Mouse (Mus musculus) hindbrain, embryonic 15.5 days (tissue): ENCODE measurements at regions not wholly inside any gene's neighbourhood (a gene's known extent, or its start where the extent isn't known, plus 50 kb on each side); places are given as distances from the start of the nearest gene placed in this dataset.

Source experiments
- ATAC-seq: fragments of 200-750 bp; cut with Nextera tagmentation; 2 replicates; pipeline ENCODE4 v1.8.0; 2017; ENCODE audit warnings: low read depth, moderate number of reproducible peaks, moderate TSS enrichment; ENCODE audit not compliant: low FRiP score
- H3K27ac ChIP-seq: fragments of 300-500 bp; sonication (generic); replicated peaks from 2 replicates; pipeline ENCODE4 v1.5.1; 2015; ENCODE audit warnings: mild to moderate bottlenecking, inconsistent platforms
- H3K27me3 ChIP-seq: fragments of 300-500 bp; sonication (generic); 2 replicates; pipeline ENCODE4 v1.6.1; 2015; ENCODE audit warnings: control low read depth, inconsistent platforms
- H3K36me3 ChIP-seq: fragments of 300-500 bp; sonication (generic); 2 replicates; pipeline ENCODE4 v1.6.1; 2015; ENCODE audit warnings: control low read depth, inconsistent platforms
- H3K4me1 ChIP-seq: fragments of 300-500 bp; sonication (generic); replicated peaks from 2 replicates; pipeline ENCODE4 v1.6.1; 2015; ENCODE audit warnings: control low read depth, inconsistent platforms
- H3K4me2 ChIP-seq: fragments of 300-500 bp; sonication (generic); 2 replicates; pipeline ENCODE4 v1.6.1; 2015; ENCODE audit warnings: moderate library complexity, mild to moderate bottlenecking, inconsistent platforms
- H3K4me3 ChIP-seq: fragments of 300-500 bp; sonication (generic); 2 replicates; pipeline ENCODE4 v1.5.1; 2015; ENCODE audit warnings: mild to moderate bottlenecking, inconsistent platforms
- H3K9ac ChIP-seq: fragments of 300-500 bp; sonication (generic); 2 replicates; pipeline ENCODE4 v1.6.1; 2015; ENCODE audit warnings: inconsistent platforms
- H3K9me3 ChIP-seq: fragments of 300-500 bp; sonication (generic); 2 replicates; pipeline ENCODE4 v1.6.1; 2016; ENCODE audit warnings: control low read depth, inconsistent platforms
- WGBS: fragments of 180-500 bp; shearing (Covaris S2); methylation state at CpG from one replicate; pipeline ENCODE4 v1.1.7; 2015; 5-methylcytosine and 5-hydroxymethylcytosine counted together

- ATAC-seq: no peak
- H3K9ac ChIP-seq: no peak overlapping the region
- no peaks in the 10 kb centered on the region for H3K9me3 ChIP-seq
- H3K36me3 ChIP-seq: no peaks in the 10 kb centered on the region
- H3K27ac ChIP-seq: no peak overlapping the region
- no peaks in the 10 kb centered on the region for H3K4me1 ChIP-seq
- H3K4me3 ChIP-seq: no peak overlapping the region
- H3K27me3 ChIP-seq: no peaks in the 10 kb centered on the region
- H3K4me2 ChIP-seq: no peak overlapping the region
- 60% methylated on average over 10 of the region's 10 CpGs for WGBS
Observed at GRCm38 (mm10) chr3:143631183-143631582, 573.8 kb downstream of the Lmo4 start.

- Histone ChIP-seq H3K9me3 (no peaks in the 10 kb centered on the region), H3K4me3 (no peak overlapping the region), H3K27ac (no peak overlapping the region), H3K9ac (no peak overlapping the region), H3K4me1 (no peaks in the 10 kb centered on the region), H3K4me2 (no peak overlapping the region), H3K27me3 (no peaks in the 10 kb centered on the region), H3K36me3 (no peaks in the 10 kb centered on the region)
- ATAC-seq: no peak
- WGBS: 88% methylated on average over 3 of the region's 3 CpGs
Observed at GRCm38 (mm10) chr3:143624906-143625305, 580.1 kb downstream of the Lmo4 start.

GRCm38 (mm10) chr3:143622275-143622674 lies 582.7 kb downstream of the Lmo4 start:
- ATAC-seq: no peak
- Histone ChIP-seq H3K9ac (no peak overlapping the region), H3K27me3 (no peaks in the 10 kb centered on the region), H3K27ac (no peak overlapping the region), H3K4me2 (no peak overlapping the region), H3K9me3 (no peaks in the 10 kb centered on the region), H3K4me3 (no peak overlapping the region), H3K36me3 (no peaks in the 10 kb centered on the region), H3K4me1 (no peaks in the 10 kb centered on the region)
- WGBS: 83% methylated on average over 3 of the region's 3 CpGs

- no peak overlapping the region for H3K9ac ChIP-seq
- H3K4me2 ChIP-seq: no peak overlapping the region
- H3K27ac ChIP-seq: no peak overlapping the region
- H3K9me3 ChIP-seq: no peaks in the 10 kb centered on the region
- WGBS: 86% methylated on average over 1 of the region's 1 CpGs
- ATAC-seq: no peak
- H3K27me3 ChIP-seq: no peaks in the 10 kb centered on the region
- H3K4me1 ChIP-seq: no peaks in the 10 kb centered on the region
- no peaks in the 10 kb centered on the region for H3K36me3 ChIP-seq
- H3K4me3 ChIP-seq: no peak overlapping the region
Observed at GRCm38 (mm10) chr3:143619125-143619524, 585.9 kb downstream of the Lmo4 start.

- Histone ChIP-seq H3K27me3 (no peaks in the 10 kb centered on the region), H3K27ac (no peak overlapping the region)
- 58% methylated on average over 5 of the region's 5 CpGs for WGBS
Observed at GRCm38 (mm10) chr3:143614895-143615294, 590.1 kb downstream of the Lmo4 start.

GRCm38 (mm10) chr3:143614004-143614403 lies 591.0 kb downstream of the Lmo4 start:
- Histone ChIP-seq H3K27me3 (no peaks in the 10 kb centered on the region), H3K9me3 (no peaks in the 10 kb centered on the region), H3K9ac (no peak overlapping the region), H3K4me3 (no peak overlapping the region), H3K4me2 (no peak overlapping the region), H3K4me1 (no peaks in the 10 kb centered on the region), H3K27ac (no peak overlapping the region), H3K36me3 (no peaks in the 10 kb centered on the region)
- ATAC-seq: no peak
- WGBS: 87% methylated on average over 3 of the region's 3 CpGs

More at GRCm38 (mm10) chr3:143614895-143615294, 590.1 kb downstream of the Lmo4 start:
- Histone ChIP-seq H3K4me2 (no peak overlapping the region), H3K9me3 (no peaks in the 10 kb centered on the region), H3K4me1 (no peaks in the 10 kb centered on the region), H3K4me3 (no peak overlapping the region), H3K9ac (no peak overlapping the region), H3K36me3 (no peaks in the 10 kb centered on the region)
- ATAC-seq: no peak

- no peak for ATAC-seq
- Histone ChIP-seq H3K9ac (no peak overlapping the region), H3K9me3 (no peaks in the 10 kb centered on the region), H3K4me1 (no peaks in the 10 kb centered on the region), H3K4me2 (no peak overlapping the region), H3K4me3 (no peak overlapping the region), H3K36me3 (no peaks in the 10 kb centered on the region), H3K27me3 (no peaks in the 10 kb centered on the region), H3K27ac (no peak overlapping the region)
- WGBS: 29% methylated on average over 2 of the region's 2 CpGs
Observed at GRCm38 (mm10) chr3:143609673-143610072, 595.3 kb downstream of the Lmo4 start.

- Histone ChIP-seq H3K36me3 (no peaks in the 10 kb centered on the region), H3K9ac (no peak overlapping the region), H3K9me3 (no peaks in the 10 kb centered on the region), H3K4me1 (no peaks in the 10 kb centered on the region), H3K27ac (no peak overlapping the region), H3K27me3 (no peaks in the 10 kb centered on the region), H3K4me3 (no peak overlapping the region), H3K4me2 (no peak overlapping the region)
- WGBS: 57% methylated on average over 2 of the region's 2 CpGs
- ATAC-seq: no peak
Observed at GRCm38 (mm10) chr3:143599120-143599519, 605.9 kb downstream of the Lmo4 start.

- WGBS: 34% methylated on average over 11 of the region's 11 CpGs
- H3K4me2 ChIP-seq: no peak overlapping the region
Observed at GRCm38 (mm10) chr3:143596949-143597593, 607.9 kb downstream of the Lmo4 start.

GRCm38 (mm10) chr3:143596011-143596683 lies 608.9 kb downstream of the Lmo4 start:
- H3K4me2 ChIP-seq: no peak overlapping the region
- no peaks in the 10 kb centered on the region for H3K9me3 ChIP-seq
- no peaks in the 10 kb centered on the region for H3K4me1 ChIP-seq
- H3K36me3 ChIP-seq: no peaks in the 10 kb centered on the region
- no peak for ATAC-seq
- no peak overlapping the region for H3K27ac ChIP-seq
- no peaks in the 10 kb centered on the region for H3K27me3 ChIP-seq
- 88% methylated on average over 5 of the region's 5 CpGs for WGBS
- no peak overlapping the region for H3K4me3 ChIP-seq
- H3K9ac ChIP-seq: no peak overlapping the region

More at GRCm38 (mm10) chr3:143596949-143597593, 607.9 kb downstream of the Lmo4 start:
- Histone ChIP-seq H3K4me3 (no peak overlapping the region), H3K4me1 (no peaks in the 10 kb centered on the region), H3K36me3 (no peaks in the 10 kb centered on the region), H3K27ac (no peak overlapping the region), H3K27me3 (no peaks in the 10 kb centered on the region), H3K9ac (no peak overlapping the region), H3K9me3 (no peaks in the 10 kb centered on the region)
- ATAC-seq: no peak

GRCm38 (mm10) chr3:143595081-143595480 lies 609.9 kb downstream of the Lmo4 start:
- no peak overlapping the region for H3K27ac ChIP-seq
- no peak overlapping the region for H3K4me2 ChIP-seq
- no peak for ATAC-seq
- 89% methylated on average over 2 of the region's 2 CpGs for WGBS
- H3K27me3 ChIP-seq: no peaks in the 10 kb centered on the region
- H3K9ac ChIP-seq: no peak overlapping the region
- no peaks in the 10 kb centered on the region for H3K4me1 ChIP-seq
- H3K36me3 ChIP-seq: no peaks in the 10 kb centered on the region
- no peak overlapping the region for H3K4me3 ChIP-seq
- no peaks in the 10 kb centered on the region for H3K9me3 ChIP-seq

GRCm38 (mm10) chr3:143594676-143595075 lies 610.3 kb downstream of the Lmo4 start:
- Histone ChIP-seq H3K4me1 (no peaks in the 10 kb centered on the region), H3K27me3 (no peaks in the 10 kb centered on the region), H3K9me3 (no peaks in the 10 kb centered on the region), H3K27ac (no peak overlapping the region), H3K4me2 (no peak overlapping the region), H3K4me3 (no peak overlapping the region), H3K36me3 (no peaks in the 10 kb centered on the region), H3K9ac (no peak overlapping the region)
- 81% methylated on average over 7 of the region's 7 CpGs for WGBS
- no peak for ATAC-seq
